Mouse (Mus musculus): ENCODE results near the gene Kpna2. TPM values are rescaled to one million over a fixed set of nuclear protein-coding genes. Genes with fewer than 3 reads are reported as not detected.
"Not testable (repeated sequence)": the region's sequence is repeated elsewhere in the genome, so short reads cannot be mapped to it uniquely, and the experiment has no call there.

Gene Kpna2
- polyA plus RNA-seq, 1 experiment from 2014 or later, result 799 TPM

GRCm38 (mm10) chr11:107027431-107028274 is 28.3 kb upstream of the Kpna2 start:
- WGBS, result 1% methylated on average over 107 of the region's 107 CpGs
- Histone ChIP-seq H3K9me3 (no peaks in the 10 kb centered on the region), H3K27ac (peak overlapping the region; percentile 94), H3K4me3 (peak overlapping the region; percentile 75), H3K36me3 (replicated peaks) (0 out of 2 replicates have a peak, but pooled peaks cover 2% of the 10 kb centered on the region), H3K27me3 (ENCODE audit: poor library complexity, severe bottlenecking) (peaks cover 44% of the 10 kb centered on the region), H3K4me1 (peaks cover 77% of the 10 kb centered on the region)
- peak; percentile 83 for DNase-seq (ENCODE audit: extremely low spot score, low spot score)

GRCm38 (mm10) chr11:107026554-107027430 is 27.5 kb upstream of the Kpna2 start:
- no peaks in the 10 kb centered on the region for H3K36me3 ChIP-seq (replicated peaks)
- H3K27ac ChIP-seq, result peak overlapping the region; percentile 94
- no peaks in the 10 kb centered on the region for H3K9me3 ChIP-seq
- DNase-seq (ENCODE audit: extremely low spot score, low spot score), result no peak
- peaks cover 44% of the 10 kb centered on the region for H3K27me3 ChIP-seq (ENCODE audit: poor library complexity, severe bottlenecking)
- H3K4me3 ChIP-seq, result peak overlapping the region; percentile 75
- H3K4me1 ChIP-seq, result peaks cover 68% of the 10 kb centered on the region
- WGBS, result 14% methylated on average over 12 of the region's 12 CpGs

GRCm38 (mm10) chr11:107025411-107026321 is 26.3 kb upstream of the Kpna2 start, which contains the start of gene 1810010H24Rik:
TSS of gene 1810010H24Rik (plus strand) at chr11:107025681.
- H3K36me3 ChIP-seq (replicated peaks), result no peaks in the 10 kb centered on the region
- H3K4me3 ChIP-seq, result peak within 1 kb of the TSS; percentile 75
- H3K4me1 ChIP-seq, result peaks cover 58% of the 10 kb centered on the region
- H3K27ac ChIP-seq, result peak within 1 kb of the TSS; percentile 74
- WGBS, result under 1% methylated on average over 45 of the region's 45 CpGs
- DNase-seq (ENCODE audit: extremely low spot score, low spot score), result peak; percentile 47
- peaks cover 44% of the 10 kb centered on the region for H3K27me3 ChIP-seq (ENCODE audit: poor library complexity, severe bottlenecking)
- H3K9me3 ChIP-seq, result no peaks in the 10 kb centered on the region

- peak overlapping the region; percentile 75 for H3K4me3 ChIP-seq
- 67% methylated on average over 4 of the region's 4 CpGs for WGBS
Measured at GRCm38 (mm10) chr11:107024406-107024805, 25.1 kb upstream of the Kpna2 start.

GRCm38 (mm10) chr11:107022050-107022683 is 22.8 kb upstream of the Kpna2 start:
- no peak overlapping the region for H3K27ac ChIP-seq
- no peaks in the 10 kb centered on the region for H3K9me3 ChIP-seq
- no peak for DNase-seq (ENCODE audit: extremely low spot score, low spot score)
- peaks cover 42% of the 10 kb centered on the region for H3K4me1 ChIP-seq
- H3K27me3 ChIP-seq (ENCODE audit: poor library complexity, severe bottlenecking), result peaks cover 32% of the 10 kb centered on the region
- no peak overlapping the region for H3K4me3 ChIP-seq
- no peaks in the 10 kb centered on the region for H3K36me3 ChIP-seq (replicated peaks)
- 91% methylated on average over 13 of the region's 13 CpGs for WGBS

More at GRCm38 (mm10) chr11:107024406-107024805, 25.1 kb upstream of the Kpna2 start:
- peaks cover 52% of the 10 kb centered on the region for H3K4me1 ChIP-seq
- DNase-seq (ENCODE audit: extremely low spot score, low spot score), result no peak
- H3K27me3 ChIP-seq (ENCODE audit: poor library complexity, severe bottlenecking), result peaks cover 40% of the 10 kb centered on the region
- 0 out of 2 replicates have a peak overlapping the region, but pooled peaks have one; percentile 40 for H3K27ac ChIP-seq
- no peaks in the 10 kb centered on the region for H3K9me3 ChIP-seq
- H3K36me3 ChIP-seq (replicated peaks), result no peaks in the 10 kb centered on the region

- not testable (repeated sequence) for DNase-seq (ENCODE audit: extremely low spot score, low spot score); H3K4me3 ChIP-seq; H3K36me3 ChIP-seq (replicated peaks); H3K9me3 ChIP-seq; H3K27ac ChIP-seq
- WGBS, result 95% methylated on average over 5 of the region's 5 CpGs
- Histone ChIP-seq H3K27me3 (ENCODE audit: poor library complexity, severe bottlenecking) (peaks cover 11% of the 10 kb centered on the region), H3K4me1 (peaks cover 21% of the 10 kb centered on the region)
Measured at GRCm38 (mm10) chr11:107019722-107020121, 20.4 kb upstream of the Kpna2 start.

GRCm38 (mm10) chr11:107019318-107019717 is 20.0 kb upstream of the Kpna2 start:
- H3K9me3 ChIP-seq, result no peaks in the 10 kb centered on the region
- no peak for DNase-seq (ENCODE audit: extremely low spot score, low spot score)
- H3K27me3 ChIP-seq (ENCODE audit: poor library complexity, severe bottlenecking), result peaks cover 7% of the 10 kb centered on the region
- peaks cover 17% of the 10 kb centered on the region for H3K4me1 ChIP-seq
- H3K36me3 ChIP-seq (replicated peaks), result no peaks in the 10 kb centered on the region
- no peak overlapping the region for H3K4me3 ChIP-seq
- H3K27ac ChIP-seq, result no peak overlapping the region
- 57% methylated on average over 4 of the region's 4 CpGs for WGBS

GRCm38 (mm10) chr11:107018606-107019005 is 19.3 kb upstream of the Kpna2 start:
- no peak for DNase-seq (ENCODE audit: extremely low spot score, low spot score)

GRCm38 (mm10) chr11:107017339-107017886 is 18.1 kb upstream of the Kpna2 start:
- Histone ChIP-seq H3K4me3 (no peak overlapping the region), H3K4me1 (peaks cover 12% of the 10 kb centered on the region), H3K27me3 (ENCODE audit: poor library complexity, severe bottlenecking) (no peaks in the 10 kb centered on the region), H3K9me3 (no peaks in the 10 kb centered on the region), H3K27ac (no peak overlapping the region), H3K36me3 (replicated peaks) (no peaks in the 10 kb centered on the region)
- 61% methylated on average over 6 of the region's 6 CpGs for WGBS
- no peak for DNase-seq (ENCODE audit: extremely low spot score, low spot score)

More at GRCm38 (mm10) chr11:107018606-107019005, 19.3 kb upstream of the Kpna2 start:
- no peak overlapping the region for H3K27ac ChIP-seq
- H3K4me3 ChIP-seq, result no peak overlapping the region
- H3K36me3 ChIP-seq (replicated peaks), result no peaks in the 10 kb centered on the region
- no peaks in the 10 kb centered on the region for H3K9me3 ChIP-seq
- H3K27me3 ChIP-seq (ENCODE audit: poor library complexity, severe bottlenecking), result no peaks in the 10 kb centered on the region
- peaks cover 12% of the 10 kb centered on the region for H3K4me1 ChIP-seq
- WGBS, result 28% methylated on average over 8 of the region's 8 CpGs

GRCm38 (mm10) chr11:107016893-107017292 is 17.6 kb upstream of the Kpna2 start:
- Histone ChIP-seq H3K4me3 (no peak overlapping the region), H3K9me3 (no peaks in the 10 kb centered on the region), H3K27ac (no peak overlapping the region), H3K27me3 (ENCODE audit: poor library complexity, severe bottlenecking) (no peaks in the 10 kb centered on the region), H3K4me1 (peaks cover 13% of the 10 kb centered on the region), H3K36me3 (replicated peaks) (no peaks in the 10 kb centered on the region)
- WGBS, result 58% methylated on average over 1 of the region's 1 CpGs
- DNase-seq (ENCODE audit: extremely low spot score, low spot score), result no peak

GRCm38 (mm10) chr11:107015535-107016187 is 16.3 kb upstream of the Kpna2 start:
- DNase-seq (ENCODE audit: extremely low spot score, low spot score); H3K9me3 ChIP-seq; H3K27ac ChIP-seq; H3K36me3 ChIP-seq (replicated peaks); H3K4me3 ChIP-seq; H3K27me3 ChIP-seq (ENCODE audit: poor library complexity, severe bottlenecking): not testable (repeated sequence)
- 74% methylated on average over 11 of the region's 11 CpGs for WGBS
- peaks cover 21% of the 10 kb centered on the region for H3K4me1 ChIP-seq
